Mouse (Mus musculus): ENCODE measurements at regions not wholly inside any gene's neighbourhood (a gene's known extent, or its start where the extent isn't known, plus 50 kb on each side); places are given as distances from the start of the nearest gene placed in this dataset.
"Not testable (repeated sequence)": the region's sequence is repeated elsewhere in the genome, so short reads cannot be mapped to it uniquely, and the experiment has no call there.

GRCm38 (mm10) chr13:19300320-19301011, 95.1 kb downstream of the Stard3nl start:
- DNase-seq (ENCODE audit: low spot score in 2 of 2): peak in 1 of 2 experiments; percentile 25

GRCm38 (mm10) chr13:19296325-19296724, 99.3 kb downstream of the Stard3nl start:
- DNase-seq (ENCODE audit: low spot score in 2 of 2): no peak

GRCm38 (mm10) chr13:19293041-19293440, 102.6 kb downstream of the Stard3nl start:
- DNase-seq (ENCODE audit: low spot score in 2 of 2): no peak

GRCm38 (mm10) chr13:19283161-19283560, 112.4 kb downstream of the Stard3nl start:
- DNase-seq (ENCODE audit: low spot score in 2 of 2): no peak

- DNase-seq (ENCODE audit: low spot score in 2 of 2): not testable (repeated sequence)
Observed at GRCm38 (mm10) chr13:19272548-19273295, 122.9 kb downstream of the Stard3nl start.

GRCm38 (mm10) chr13:19264996-19265395, 130.6 kb downstream of the Stard3nl start:
- DNase-seq (ENCODE audit: low spot score in 2 of 2): not testable (repeated sequence)

- not testable (repeated sequence) for DNase-seq (ENCODE audit: low spot score in 2 of 2)
Observed at GRCm38 (mm10) chr13:19246558-19246957, 149.0 kb downstream of the Stard3nl start.

GRCm38 (mm10) chr13:19242580-19242979, 153.0 kb downstream of the Stard3nl start:
- peak in 1 of 2 experiments; percentile 3 for DNase-seq (ENCODE audit: low spot score in 2 of 2)

- DNase-seq (ENCODE audit: low spot score in 2 of 2): peak in 1 of 2 experiments; percentile 14
Observed at GRCm38 (mm10) chr13:19236340-19236739, 159.3 kb downstream of the Stard3nl start.

- no peak for DNase-seq (ENCODE audit: low spot score in 2 of 2)
Observed at GRCm38 (mm10) chr13:19234700-19235374, 160.8 kb downstream of the Stard3nl start.

- DNase-seq (ENCODE audit: low spot score in 2 of 2): not testable (repeated sequence)
Observed at GRCm38 (mm10) chr13:19220004-19220403, 175.6 kb downstream of the Stard3nl start.

- DNase-seq (ENCODE audit: low spot score in 2 of 2): peak; percentile 2 to 23
Observed at GRCm38 (mm10) chr13:19219383-19219991, 176.1 kb downstream of the Stard3nl start.

GRCm38 (mm10) chr13:19204669-19205068, 190.9 kb downstream of the Stard3nl start:
- no peak for DNase-seq (ENCODE audit: low spot score in 2 of 2)

- DNase-seq (ENCODE audit: low spot score in 2 of 2): not testable (repeated sequence)
Observed at GRCm38 (mm10) chr13:19202320-19202719, 193.3 kb downstream of the Stard3nl start.
